Mouse (Mus musculus) left cerebral cortex, adult 18-20 months (tissue): ENCODE measurements around the gene Pax6. TPM values are rescaled to one million over a fixed set of nuclear protein-coding genes. Genes with fewer than 3 reads are reported as not detected.

ENCODE experiments used
- DNase-seq, 2 experiments: peaks; one replicate each; pipeline ENCODE4 v3.0.0; 2021 to 2022; ENCODE audit warnings: low spot score in 2 of 2, mixed read lengths in 1 of 2
- total RNA-seq, 2 experiments: library from RNA; stranded (reverse); gene quantifications; 2 replicates each; pipeline ENCODE4 v1.2.3; 2021

Gene Pax6
- total RNA-seq, 2 experiments from 2014 or later: 8.8 to 10.3 TPM

DNA sequence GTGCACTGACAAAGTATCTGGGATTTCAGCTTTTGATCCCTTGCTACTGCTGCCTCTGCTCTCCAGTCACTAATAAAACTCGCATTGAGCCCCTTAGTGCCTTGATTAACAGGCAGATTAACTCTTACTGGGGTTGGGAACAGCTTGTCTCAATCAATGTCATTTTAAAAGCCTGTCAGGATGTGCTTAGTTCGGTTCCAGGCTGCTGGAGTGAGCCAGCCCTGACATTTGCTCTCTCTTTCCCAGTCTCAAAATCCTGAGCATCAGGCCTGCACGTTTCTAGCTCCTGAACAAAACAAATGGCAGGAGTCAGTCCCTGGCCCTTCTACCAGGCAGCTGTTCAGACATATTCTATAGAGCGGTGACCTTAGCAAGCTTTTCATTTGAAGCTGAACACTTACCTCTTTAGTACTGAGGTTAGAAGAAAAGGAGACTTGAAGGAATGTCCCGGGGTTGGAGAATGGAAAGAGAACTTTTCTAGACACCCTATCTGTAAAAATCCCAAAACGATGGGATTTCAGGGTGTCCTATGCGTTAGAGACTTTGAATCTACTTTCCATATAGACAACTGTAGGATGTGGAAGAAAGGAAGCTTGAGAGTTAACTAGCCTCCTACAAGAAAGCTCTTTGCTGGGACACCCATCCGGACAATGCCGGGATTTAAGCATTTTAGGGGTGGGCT is 2.6 kb downstream of the Pax6 start:
- DNase-seq: no peak

DNA sequence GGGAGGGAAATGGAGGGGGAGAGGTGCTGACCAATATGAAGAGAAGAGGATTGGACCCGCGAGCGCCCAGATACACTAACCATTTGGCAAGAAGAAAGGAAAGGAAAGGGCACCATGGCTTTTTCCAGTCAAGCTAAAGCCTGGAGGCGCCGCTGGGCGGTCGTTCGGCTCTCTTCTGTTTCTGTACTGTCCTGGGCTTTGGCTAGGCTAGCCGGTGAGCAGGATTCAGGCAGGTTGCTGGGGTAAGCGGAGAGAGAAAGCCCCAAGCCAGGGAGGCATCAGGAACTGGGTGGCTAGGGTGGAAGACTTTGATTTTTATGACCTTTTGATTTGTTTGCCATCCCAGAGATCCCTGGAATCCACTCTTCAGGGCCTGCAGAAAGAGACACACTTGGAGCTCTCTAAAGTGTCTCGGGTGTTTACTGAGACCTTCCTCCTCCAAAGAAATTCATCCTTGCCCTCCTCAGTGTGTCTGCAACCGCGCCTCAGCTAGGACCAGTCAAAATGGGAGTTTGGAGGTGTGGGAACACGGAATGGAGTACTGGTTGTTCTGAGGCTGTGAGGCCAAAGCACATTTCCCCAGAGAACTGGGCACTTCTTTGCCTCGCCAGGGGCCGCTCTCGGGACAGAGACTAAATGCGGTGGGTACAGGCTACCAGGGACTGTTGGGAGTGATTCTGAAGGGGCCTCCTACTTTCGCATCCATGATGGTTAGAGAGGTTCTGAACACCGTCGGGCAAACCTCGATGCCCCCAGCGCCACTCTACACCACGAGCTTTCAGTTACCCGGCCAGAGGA is 3.3 kb downstream of the Pax6 start:
- no peak for DNase-seq

DNA sequence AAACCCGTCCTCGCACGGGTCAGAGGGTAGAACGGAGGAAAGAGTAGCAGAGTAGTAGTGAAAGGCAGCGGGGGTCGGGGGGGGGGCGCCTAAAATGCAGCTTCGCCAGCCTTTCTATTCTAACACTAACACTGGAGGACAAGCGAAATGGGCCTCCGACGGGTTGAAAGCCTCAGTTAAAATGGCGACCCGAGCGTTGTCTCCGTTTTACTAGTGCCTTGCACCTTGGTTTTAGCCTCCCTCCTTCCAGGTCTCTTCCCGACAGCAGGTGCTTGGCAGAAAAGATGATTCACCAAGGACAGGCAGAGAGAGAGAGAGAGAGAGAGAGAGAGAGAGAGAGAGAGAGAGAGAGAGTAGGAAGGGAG is 3.9 kb downstream of the Pax6 start:
- no peak for DNase-seq

DNA sequence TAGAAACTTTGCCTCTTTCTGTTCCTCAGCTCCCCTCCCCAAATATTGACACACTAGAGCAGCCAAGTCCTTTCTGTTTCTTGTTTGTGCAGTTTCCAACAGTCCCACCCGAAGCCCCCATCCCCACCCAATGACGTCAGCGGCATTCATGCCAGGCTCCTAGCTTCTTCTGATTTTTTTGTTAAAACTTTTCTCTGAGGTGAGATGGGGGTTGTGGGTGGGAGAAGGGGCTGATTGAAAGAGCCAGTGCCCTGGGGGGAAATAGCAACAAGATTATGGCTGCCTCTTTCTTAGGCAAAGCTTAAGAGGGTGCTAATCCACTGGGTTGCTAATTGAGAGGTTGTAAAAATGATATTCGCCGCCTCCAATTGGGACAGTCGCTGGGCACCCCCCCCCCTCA is 4.4 kb downstream of the Pax6 start:
- no peak for DNase-seq

DNA sequence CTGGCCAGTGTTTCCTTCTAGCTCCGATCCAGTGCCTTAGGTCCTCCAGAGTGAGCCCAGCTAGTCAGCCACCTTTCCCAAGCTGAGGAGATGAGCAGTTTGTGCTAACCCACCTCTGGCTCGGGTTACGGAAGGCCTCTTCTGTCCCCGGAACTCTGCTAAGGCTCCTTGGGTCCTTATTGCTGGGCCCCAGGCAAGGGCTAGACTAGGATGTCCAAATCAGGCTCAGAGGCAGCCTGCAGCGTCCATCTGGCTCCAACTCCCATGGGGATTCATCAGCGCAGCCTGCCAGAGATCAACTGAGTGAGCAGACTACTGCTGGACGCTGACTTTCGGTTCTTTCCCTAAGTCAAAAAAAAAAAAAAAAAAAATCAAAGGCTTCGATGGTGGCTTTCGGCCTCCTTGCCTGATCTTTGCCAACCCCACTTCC is 4.9 kb downstream of the Pax6 start:
- no peak for DNase-seq

DNA sequence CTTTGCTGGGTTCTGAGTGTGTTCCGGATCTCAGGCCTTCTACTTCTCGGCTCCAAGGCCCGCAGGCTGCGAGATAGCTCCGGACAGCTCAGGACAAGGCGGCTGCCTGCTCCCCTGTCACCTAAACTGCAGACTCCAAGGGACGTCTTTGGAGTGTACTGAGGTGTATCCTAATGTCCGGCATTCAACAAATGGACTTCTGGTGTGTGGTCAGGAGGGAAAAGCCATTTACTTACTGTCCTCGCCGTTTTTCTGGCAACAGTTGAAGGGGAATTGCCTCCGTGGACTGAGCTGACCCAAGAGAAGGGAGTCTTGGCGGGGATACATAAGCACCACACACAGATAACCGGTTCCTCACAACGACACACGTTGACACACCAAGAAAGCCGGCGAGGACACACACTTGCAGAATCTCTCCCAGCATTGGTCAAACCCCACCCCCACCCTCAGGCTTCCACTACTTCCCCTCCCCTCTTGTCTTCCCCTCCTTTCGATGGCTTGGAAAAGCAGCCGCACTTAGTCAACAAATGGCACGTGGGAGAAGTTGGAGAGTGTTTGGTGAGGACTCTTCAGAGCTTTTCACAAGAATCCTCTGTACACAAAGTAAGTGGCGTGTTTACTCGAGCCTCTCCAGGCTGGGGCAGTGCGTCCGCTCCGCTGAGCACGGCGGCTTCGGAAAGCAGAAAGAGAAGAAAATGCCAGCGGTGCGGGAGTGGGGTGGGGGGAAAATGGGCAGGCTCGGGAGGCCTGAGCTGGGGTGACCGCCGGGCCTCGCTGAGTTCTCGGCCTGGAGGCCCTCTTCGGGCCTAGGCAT is 5.6 kb downstream of the Pax6 start:
- DNase-seq: no peak

DNA sequence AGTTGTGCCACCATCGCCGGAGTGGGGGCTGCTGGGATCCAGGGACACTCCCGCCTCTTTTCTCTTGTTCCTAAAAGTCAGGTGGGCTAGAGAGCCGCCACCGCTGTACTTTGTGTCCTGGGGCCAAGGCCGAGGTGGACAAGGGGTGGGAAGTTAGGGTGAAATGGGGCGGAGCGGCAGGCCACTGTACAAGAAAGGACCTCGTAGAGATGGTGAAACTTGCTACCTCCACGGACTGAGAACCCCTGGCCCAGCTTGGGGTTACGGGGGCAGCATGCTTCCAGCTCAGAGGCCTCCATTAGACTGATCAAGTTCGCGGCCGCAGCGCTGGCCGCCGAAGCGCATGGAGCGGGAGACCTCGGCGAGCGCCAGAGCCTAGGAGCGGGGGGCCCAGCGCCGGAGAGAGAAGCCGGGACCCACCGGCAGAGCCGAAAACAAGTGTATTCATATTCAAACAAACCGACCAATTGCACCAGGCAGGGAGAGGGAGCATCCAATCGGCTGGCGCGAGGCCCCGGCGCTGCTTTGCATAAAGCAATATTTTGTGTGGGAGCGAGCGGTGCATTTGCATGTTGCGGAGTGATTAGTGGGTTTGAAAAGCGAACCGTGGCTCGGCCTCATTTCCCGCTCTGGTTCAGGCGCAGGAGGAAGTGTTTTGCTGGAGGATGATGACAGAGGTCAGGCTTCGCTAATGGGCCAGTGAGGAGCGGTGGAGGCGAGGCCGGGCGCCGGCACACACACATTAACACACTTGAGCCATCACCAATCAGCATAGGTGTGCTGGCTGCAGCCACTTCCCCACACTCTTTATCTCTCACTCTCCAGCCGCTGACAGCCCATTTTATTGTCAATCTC is 6.4 kb downstream of the Pax6 start:
- DNase-seq: peak; percentile 50 to 65

DNA sequence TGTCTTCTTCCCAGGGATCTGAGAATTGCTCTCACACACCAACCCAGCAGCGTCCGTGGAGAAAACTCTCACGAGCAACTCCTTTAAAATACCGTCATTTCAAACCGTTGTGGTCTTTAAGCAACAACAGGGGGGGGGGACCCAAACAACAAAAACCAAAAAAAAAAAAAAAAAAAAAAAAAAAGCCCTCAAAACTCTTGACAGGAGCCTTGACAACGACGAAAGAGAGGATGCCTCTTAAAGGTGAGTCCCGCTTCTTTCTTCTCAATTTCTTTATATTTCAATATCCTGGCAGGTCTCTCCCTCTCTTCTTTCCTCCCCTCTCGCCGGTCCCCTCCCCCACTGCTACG is 7.0 kb downstream of the Pax6 start:
- DNase-seq: no peak

DNA sequence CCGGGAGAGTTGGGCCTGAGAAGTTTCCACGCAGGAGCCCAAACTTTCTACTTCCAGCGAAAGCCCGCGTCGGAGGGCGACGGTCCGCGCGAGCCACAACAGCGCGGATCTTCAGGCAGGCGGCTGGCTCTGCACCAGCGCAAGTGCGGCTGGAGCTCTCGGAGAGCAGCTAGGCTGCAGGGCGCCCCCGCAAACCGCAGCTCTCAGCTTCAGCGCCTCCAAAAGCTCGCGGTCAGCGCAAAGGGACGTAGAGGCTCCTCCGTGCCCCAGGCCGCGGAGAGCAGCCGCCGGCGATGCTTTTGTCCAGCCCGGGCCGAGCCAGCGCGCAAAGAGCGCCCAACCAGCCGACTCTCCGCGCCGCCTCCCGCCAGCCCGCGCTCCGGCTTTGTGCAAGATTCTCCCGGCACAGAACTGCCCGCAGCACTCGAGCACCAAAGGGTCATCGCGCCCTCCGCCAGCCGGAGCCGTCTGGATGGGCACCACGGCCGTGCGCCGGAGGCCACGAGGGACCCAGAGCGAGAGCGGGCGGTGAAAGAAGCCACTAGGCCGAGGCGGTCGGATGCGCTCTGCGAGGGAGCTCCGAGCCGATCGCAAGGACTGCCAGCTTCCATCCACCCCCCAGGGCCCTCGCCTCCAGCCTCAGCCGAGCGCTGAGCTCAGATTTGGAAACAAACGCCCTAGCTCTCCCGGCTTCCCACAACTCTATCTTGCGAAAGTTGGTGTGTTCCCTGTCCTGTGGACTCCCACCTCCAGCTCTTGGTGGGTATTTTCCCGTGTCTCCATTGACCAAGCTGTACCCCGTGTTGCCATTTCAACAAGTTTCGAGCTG is 7.6 kb downstream of the Pax6 start:
- peak; percentile 40 to 53 for DNase-seq

DNA sequence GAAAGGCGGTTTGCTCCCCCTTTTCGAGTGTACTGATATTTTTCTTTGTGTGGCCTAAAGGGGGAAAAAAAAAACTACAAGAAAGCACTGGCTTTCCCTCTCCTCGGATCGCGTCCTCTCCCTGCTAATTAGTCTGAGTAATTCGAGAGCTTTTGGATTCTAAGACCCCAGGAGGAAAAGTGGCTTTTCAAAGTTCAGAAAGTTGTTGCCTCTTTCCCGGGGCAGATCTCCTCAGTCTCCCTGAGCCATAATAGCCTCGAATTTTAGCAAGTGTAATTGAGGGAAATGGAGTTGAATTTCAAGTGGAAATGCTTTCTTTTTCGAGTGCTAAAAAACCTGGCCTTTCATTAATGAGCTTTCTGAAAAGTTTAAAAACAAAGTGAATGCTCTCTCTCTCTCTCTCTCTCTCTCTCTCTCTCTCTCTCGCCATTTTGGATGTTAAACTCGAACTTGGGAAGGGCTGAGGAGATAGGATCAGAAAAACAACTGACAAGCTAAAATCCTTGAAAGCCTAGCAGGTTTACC is 8.3 kb downstream of the Pax6 start:
- no peak for DNase-seq

DNA sequence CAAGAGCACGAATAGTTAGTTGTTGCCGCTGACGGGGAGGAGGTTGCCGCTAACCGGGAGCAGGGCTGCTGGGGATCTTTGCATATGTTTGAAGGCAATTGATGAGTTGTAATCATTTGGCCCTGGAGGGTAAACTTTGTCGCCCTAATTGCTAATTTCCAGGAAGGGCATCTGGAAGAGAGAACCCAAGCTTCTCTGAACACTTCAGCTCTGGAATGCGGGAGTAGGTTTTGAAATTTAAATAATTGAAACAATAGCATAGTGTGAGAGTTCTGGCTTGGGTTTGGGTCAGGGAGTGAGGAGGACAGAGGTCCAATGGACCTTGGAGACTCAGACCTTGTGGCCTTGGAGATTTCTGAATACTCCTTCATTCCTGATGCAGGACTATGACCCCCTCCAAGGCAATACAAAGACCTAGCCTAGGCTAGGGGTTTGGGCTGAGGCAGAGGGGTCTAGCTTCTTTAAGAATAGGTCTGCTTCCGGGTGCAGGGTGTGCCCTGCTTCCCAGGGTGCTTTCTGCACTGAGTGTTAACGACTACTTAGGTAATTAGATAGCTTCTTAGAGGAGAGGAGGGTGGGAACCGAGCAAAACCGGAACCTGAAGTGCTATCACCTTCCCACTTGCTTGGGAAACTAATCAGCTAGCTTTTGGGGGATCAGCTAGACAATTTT is 8.9 kb downstream of the Pax6 start:
- no peak for DNase-seq

DNA sequence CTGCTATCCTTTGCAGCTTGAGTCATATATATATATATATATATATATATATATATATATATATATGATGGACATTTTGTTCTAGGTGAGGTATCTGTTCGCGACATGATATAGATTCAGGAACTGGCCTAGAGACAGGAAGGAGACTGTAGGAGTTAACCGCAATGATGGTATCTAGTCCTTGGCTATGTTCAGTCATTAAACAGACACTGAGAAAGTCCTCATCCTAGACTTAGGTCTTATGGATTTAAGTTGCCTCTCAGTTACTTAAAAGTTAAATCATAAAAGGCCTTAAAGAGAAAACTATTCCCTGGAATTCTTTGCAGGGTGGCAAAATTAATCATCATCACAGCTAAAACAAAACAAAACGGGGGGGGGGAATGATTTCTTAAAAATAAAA is 9.6 kb downstream of the Pax6 start:
- DNase-seq: no peak

DNA sequence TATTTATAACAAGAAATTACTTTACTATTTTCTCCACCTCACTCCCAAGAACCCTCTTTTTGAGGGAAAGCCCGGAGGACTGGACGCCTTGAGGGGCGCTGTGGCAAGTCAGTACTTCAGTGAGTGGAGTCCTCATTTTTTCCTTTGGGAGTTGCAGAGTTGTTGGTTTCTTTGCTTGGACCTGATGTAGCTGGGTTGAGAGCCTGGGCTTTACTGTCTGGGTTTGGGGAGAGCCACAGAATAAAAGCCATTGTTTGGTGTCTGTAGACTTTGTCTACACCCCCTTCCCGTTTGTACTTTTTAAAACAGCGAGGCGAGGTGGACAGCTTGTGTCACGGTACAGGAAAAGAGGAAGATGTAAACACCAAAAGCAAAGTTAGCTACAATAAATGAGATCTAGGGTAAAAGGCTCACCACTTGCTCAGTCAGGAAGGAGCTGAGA is 10.2 kb downstream of the Pax6 start:
- no peak for DNase-seq

DNA sequence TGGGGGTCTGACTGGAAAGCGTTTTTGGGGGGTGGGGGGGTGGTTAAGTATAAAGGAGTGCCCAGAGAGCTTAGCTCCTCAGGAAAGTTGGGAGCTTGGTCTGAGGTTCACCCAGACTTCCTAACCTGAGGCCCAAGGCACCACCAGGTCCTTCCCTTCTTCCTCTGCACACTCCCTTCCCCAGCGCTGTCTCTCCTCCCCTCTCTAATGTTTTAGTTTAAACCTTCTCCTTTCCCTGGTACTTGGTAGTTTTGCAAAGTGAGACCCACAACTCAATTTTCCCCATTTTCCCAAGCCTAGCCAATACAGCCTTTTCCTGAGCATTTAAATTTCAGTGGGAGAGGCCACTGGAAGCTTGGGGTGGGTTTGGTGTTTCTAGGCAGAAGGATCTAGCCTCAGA is 10.6 kb downstream of the Pax6 start:
- no peak for DNase-seq

DNA sequence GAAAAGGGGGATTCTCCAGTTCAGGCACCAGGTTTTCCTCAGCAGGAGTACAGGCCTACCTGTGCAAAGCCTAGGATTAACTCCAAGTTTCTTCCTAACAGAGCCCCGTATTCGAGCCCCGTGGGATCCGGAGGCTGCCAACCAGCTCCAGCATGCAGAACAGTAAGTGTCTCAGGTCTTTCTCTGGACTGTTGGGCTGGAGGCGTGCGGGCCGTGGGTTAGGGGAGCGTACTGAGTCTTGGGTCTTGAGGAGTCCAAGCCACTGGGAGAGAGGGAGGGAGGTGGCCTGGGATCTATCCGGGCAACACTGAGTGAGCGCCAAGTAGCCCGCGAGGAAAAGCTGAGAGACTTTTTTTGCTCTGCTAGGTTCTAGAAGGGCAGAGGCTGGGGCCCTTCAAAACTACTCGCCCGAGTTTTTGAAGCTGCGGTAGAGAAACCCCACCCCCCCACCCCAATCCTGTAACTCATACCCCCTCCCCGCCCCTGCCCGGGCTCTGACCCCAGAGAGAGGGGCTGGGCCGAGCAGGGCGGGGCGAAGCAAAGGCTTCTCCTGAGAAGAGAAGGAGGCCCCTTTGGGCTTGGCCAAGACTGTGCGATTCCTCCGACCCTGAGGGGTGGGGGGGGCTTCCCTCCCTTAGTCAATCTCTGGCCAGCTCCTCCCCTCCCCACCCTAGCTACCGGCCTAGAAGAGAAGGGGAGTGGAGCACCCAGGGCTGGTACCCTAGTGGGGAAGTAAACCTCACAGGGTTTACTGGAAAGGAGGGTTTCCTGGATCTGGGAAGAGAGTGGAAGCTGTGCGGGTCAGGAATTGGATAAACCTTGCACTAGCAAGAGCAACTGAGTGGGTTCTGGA is 11.7 kb downstream of the Pax6 start:
- DNase-seq: no peak

DNA sequence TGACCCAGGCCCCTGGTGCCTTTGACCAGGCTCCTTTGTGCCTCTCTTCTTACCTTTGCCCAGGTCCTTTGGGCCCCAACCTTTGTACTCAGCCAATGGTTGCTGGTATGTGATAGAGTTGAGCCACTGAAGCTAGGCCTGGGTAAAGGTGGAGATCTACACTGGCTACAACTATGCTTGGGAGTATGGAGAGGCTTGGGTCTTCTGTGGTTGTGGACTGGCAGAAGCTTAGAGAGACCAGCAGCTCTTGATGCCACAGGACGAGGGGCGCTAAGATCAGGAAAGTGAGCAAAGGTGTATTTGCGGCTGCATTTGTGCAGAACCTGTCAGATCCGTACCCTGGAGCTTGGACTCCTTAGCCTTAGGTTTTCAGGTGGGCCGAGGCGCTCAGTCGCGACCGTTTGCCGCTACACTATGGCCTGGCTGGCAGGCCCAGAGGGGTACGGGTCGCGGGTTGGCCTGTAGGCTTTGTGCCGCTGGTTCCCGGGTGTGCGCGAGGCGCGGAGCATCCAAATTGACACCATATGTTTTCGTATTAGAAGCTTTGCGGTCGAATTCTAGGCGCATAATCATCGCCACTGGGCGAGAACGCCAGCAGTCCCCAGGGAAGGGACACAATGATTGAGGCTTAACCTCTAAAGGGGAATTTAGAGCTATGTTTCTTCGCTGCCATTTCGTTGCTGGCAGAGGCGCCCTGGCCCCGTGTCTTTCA is 12.5 kb downstream of the Pax6 start:
- DNase-seq: no peak

DNA sequence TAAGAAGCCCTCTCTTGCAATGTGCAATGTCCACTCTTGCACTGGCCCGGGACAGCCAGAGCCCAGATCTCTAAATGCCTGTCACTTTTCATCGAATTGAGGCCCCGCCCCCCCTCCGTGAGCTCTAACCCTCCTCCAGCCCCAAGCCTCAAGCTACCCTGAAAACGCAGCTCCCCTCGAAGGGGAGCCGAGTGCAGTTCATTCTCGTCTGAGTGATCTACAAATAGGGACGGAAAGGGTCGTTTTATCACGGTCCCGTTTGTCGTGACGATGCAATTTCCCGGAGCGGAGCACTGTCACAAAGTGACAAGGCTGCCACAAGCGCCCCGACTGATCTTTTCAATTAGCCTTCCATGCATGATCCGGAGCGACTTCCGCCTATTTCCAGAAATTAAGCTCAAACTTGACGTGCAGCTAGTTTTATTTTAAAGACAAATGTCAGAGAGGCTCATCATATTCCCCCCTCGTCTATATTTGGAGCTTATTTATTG is 13.4 kb downstream of the Pax6 start:
- no peak for DNase-seq
